ENCODE assay signal across 21 mouse cellular contexts in genomic region chr11:58316344-58316743, GRCm38 (mm10). TPM values are rescaled to one million over a fixed set of nuclear protein-coding genes. Genes with fewer than 3 reads are reported as not detected.
DNase-seq lines count a peak whose midpoint lies in the region; ATAC-seq and TF ChIP-seq lines count a peak whose summit lies in the region.
"Had no signal": no experiment of that assay in that cellular context is flagged by ENCODE, and none has a peak within 500 bp of the region (broad histone marks: within the 10 kb centered on the region; RNA-seq: fewer than 3 reads in every experiment).

No protein-coding gene starts in this region.

- no peaks in the 10 kb centered on the region for H3K27me3 ChIP-seq in hindbrain, embryonic 14.5 days (ENCODE audit: control insufficient read depth, insufficient read depth, low read length)
- H3K27me3 ChIP-seq in hindbrain, embryonic 13.5 days: no peaks in the 10 kb centered on the region
- H3K27me3 ChIP-seq in megakaryocyte, embryonic 14.5 days (replicated peaks): no peaks in the 10 kb centered on the region
- no peaks in the 10 kb centered on the region for H3K27me3 ChIP-seq in liver, embryonic 14.5 days (ENCODE audit: control insufficient read depth, insufficient read depth, low read length)
- H3K27me3 ChIP-seq: hindbrain, embryonic 12.5 days; neural tube, embryonic 15.5 days had no signal

- TF ChIP-seq CTCF in liver, embryonic 14.5 days (IDR thresholded peaks at IDR 0.05; ENCODE audit: low read depth): no peak

- H3K36me3 ChIP-seq in hindbrain, embryonic 14.5 days (replicated peaks; ENCODE audit: control insufficient read depth, insufficient read depth): peaks cover 52% of the 10 kb centered on the region
- H3K36me3 ChIP-seq in hindbrain, embryonic 13.5 days: peaks cover 57% of the 10 kb centered on the region
- peaks cover 97% of the 10 kb centered on the region for H3K36me3 ChIP-seq in megakaryocyte, embryonic 14.5 days (replicated peaks; ENCODE audit: low read length)
- peaks cover 7% of the 10 kb centered on the region for H3K36me3 ChIP-seq in ES-E14 (ENCODE audit: control insufficient read depth, insufficient read depth, low read length, poor library complexity, severe bottlenecking)
- peaks cover 38% of the 10 kb centered on the region for H3K36me3 ChIP-seq in liver, embryonic 14.5 days (replicated peaks; ENCODE audit: control insufficient read depth, insufficient read depth, low read depth)

- 85% methylated on average over 17 of the region's 17 CpGs for WGBS in hindbrain, embryonic 14.5 days
- 82% methylated on average over 17 of the region's 17 CpGs for WGBS in hindbrain, embryonic 13.5 days
- 88% methylated on average over 17 of the region's 17 CpGs for WGBS in liver, embryonic 14.5 days (ENCODE audit: insufficient replicate concordance)

- in situ Hi-C loops in ES-E14 (cut with MboI; ENCODE audit: low sequenced_read_pairs in 2 of 2, unreplicated experiment in 2 of 2): no loop called here

- no peak for DNase-seq in hindbrain, embryonic 14.5 days (ENCODE audit: low spot score)
- DNase-seq in ES-E14 (ENCODE audit: low read depth, low spot score): no peak
- DNase-seq in liver, embryonic 14.5 days (ENCODE audit: low read depth in 3 of 3, low spot score in 3 of 3): no peak
- no peak for DNase-seq in thymus, postnatal 14 days
- DNase-seq in kidney, adult 11 months: no peak
- DNase-seq: adrenal gland, adult 8-10 months; cerebellum, postnatal 36 days; gastrocnemius, postnatal 14 days; lung, adult 18-20 months; retina, postnatal 1 day had no signal

- 0 out of 2 replicates have a peak, but pooled peaks have one; percentile 26 for ATAC-seq in hindbrain, embryonic 14.5 days (ENCODE audit: low FRiP score)
- ATAC-seq in hindbrain, embryonic 13.5 days (ENCODE audit: low FRiP score): no peak
- no peak for ATAC-seq in megakaryocyte, adult 5-6 weeks (ENCODE audit: poor library complexity, severe bottlenecking)
- 0 out of 2 replicates have a peak, but pooled peaks have one; percentile 16 for ATAC-seq in liver, embryonic 14.5 days (ENCODE audit: insufficient read depth)
- ATAC-seq: CD4-positive, CD25-positive, alpha-beta regulatory T cell, adult 4 months had no signal

- H3K9me3 ChIP-seq in hindbrain, embryonic 14.5 days (ENCODE audit: control insufficient read depth, low read length): no peaks in the 10 kb centered on the region
- no peaks in the 10 kb centered on the region for H3K9me3 ChIP-seq in hindbrain, embryonic 13.5 days
- H3K9me3 ChIP-seq in megakaryocyte, embryonic 14.5 days: no peaks in the 10 kb centered on the region
- H3K9me3 ChIP-seq in ES-E14 (ENCODE audit: control insufficient read depth, insufficient read depth, low read depth, low read length): no peaks in the 10 kb centered on the region
- H3K9me3 ChIP-seq in liver, embryonic 14.5 days (ENCODE audit: control insufficient read depth, low read length): no peaks in the 10 kb centered on the region
- H3K9me3 ChIP-seq: hindbrain, embryonic 12.5 days; midbrain, embryonic 12.5 days; neural tube, embryonic 15.5 days had no signal

- H3K27ac ChIP-seq in hindbrain, embryonic 14.5 days: no peak overlapping the region
- no peak overlapping the region for H3K27ac ChIP-seq in hindbrain, embryonic 13.5 days
- no peak overlapping the region for H3K27ac ChIP-seq in ES-E14 (ENCODE audit: insufficient read depth, low read depth, low read length, poor library complexity, severe bottlenecking)
- H3K27ac ChIP-seq in liver, embryonic 14.5 days: no peak overlapping the region
- H3K27ac ChIP-seq: hindbrain, embryonic 12.5 days; midbrain, embryonic 12.5 days; neural tube, embryonic 15.5 days had no signal

- H3K9ac ChIP-seq in hindbrain, embryonic 14.5 days: no peak overlapping the region
- H3K9ac ChIP-seq in hindbrain, embryonic 13.5 days: no peak overlapping the region
- peak overlapping the region; percentile 6; the same call in 1 of the 2 replicates for H3K9ac ChIP-seq in ES-E14 (ENCODE audit: insufficient read depth, low read depth, low read length, poor library complexity, severe bottlenecking)
- no peak overlapping the region for H3K9ac ChIP-seq in liver, embryonic 14.5 days (replicated peaks)
- H3K9ac ChIP-seq: hindbrain, embryonic 12.5 days; midbrain, embryonic 12.5 days; neural tube, embryonic 15.5 days had no signal

- H3K4me2 ChIP-seq in hindbrain, embryonic 14.5 days (replicated peaks): no peak overlapping the region
- no peak overlapping the region for H3K4me2 ChIP-seq in hindbrain, embryonic 13.5 days
- no peak overlapping the region for H3K4me2 ChIP-seq in liver, embryonic 14.5 days (ENCODE audit: low read depth)
- H3K4me2 ChIP-seq: hindbrain, embryonic 12.5 days; midbrain, embryonic 12.5 days; neural tube, embryonic 15.5 days had no signal

- TF ChIP-seq EP300 in liver, embryonic 14.5 days (IDR thresholded peaks at IDR 0.05; ENCODE audit: low read depth): no peak

- H3K4me3 ChIP-seq in hindbrain, embryonic 14.5 days (replicated peaks; ENCODE audit: low read length): no peak overlapping the region
- no peak overlapping the region for H3K4me3 ChIP-seq in hindbrain, embryonic 13.5 days
- H3K4me3 ChIP-seq in megakaryocyte, embryonic 14.5 days (replicated peaks): peak overlapping the region; percentile 51
- peak overlapping the region; percentile 56 to 57; a peak in 3 of 4 replicates for H3K4me3 ChIP-seq in ES-E14 (ENCODE audit: insufficient read depth in 1 of 2, low read depth in 1 of 2, low read length in 2 of 2, poor library complexity in 1 of 2, severe bottlenecking in 1 of 2)
- H3K4me3 ChIP-seq in liver, embryonic 14.5 days (ENCODE audit: insufficient read depth in 1 of 2, low read depth in 2 of 2, low read length in 2 of 2): no peak overlapping the region
- H3K4me3 ChIP-seq: hindbrain, embryonic 12.5 days; midbrain, embryonic 12.5 days; neural tube, embryonic 15.5 days had no signal

- H3K4me1 ChIP-seq in hindbrain, embryonic 14.5 days (replicated peaks; ENCODE audit: control insufficient read depth, insufficient read depth, low read length): no peaks in the 10 kb centered on the region
- peaks cover 4% of the 10 kb centered on the region; the same call in 1 of the 2 replicates for H3K4me1 ChIP-seq in hindbrain, embryonic 13.5 days (replicated peaks)
- peaks cover 82% of the 10 kb centered on the region for H3K4me1 ChIP-seq in megakaryocyte, embryonic 14.5 days
- H3K4me1 ChIP-seq in ES-E14 (ENCODE audit: control insufficient read depth in 2 of 2, insufficient read depth in 2 of 2, low read length in 2 of 2, poor library complexity in 1 of 2): no peaks in the 10 kb centered on the region
- no peaks in the 10 kb centered on the region for H3K4me1 ChIP-seq in liver, embryonic 14.5 days (replicated peaks; ENCODE audit: control insufficient read depth in 2 of 2, insufficient read depth in 2 of 2, low read length in 1 of 2)
- H3K4me1 ChIP-seq: hindbrain, embryonic 12.5 days; midbrain, embryonic 12.5 days had no signal

TF ChIP-seq in ES-E14, 5 proteins besides CTCF, POLR2A, EP300 and RAD21:
- TF ChIP-seq ZNF384 (IDR thresholded peaks at IDR 0.05; ENCODE audit: low read depth, low read length) (no peak), MAFK (IDR thresholded peaks at IDR 0.05; ENCODE audit: insufficient read depth, low read depth, low read length) (no peak), ZC3H11A (IDR thresholded peaks at IDR 0.05; ENCODE audit: borderline replicate concordance, low read depth, low read length) (no peak)

RNA-seq across cellular contexts. Expression of gene Zfp692, which starts 9.5 kb away (rescaled TPM):
- 13.5 and 16.2 TPM in 2 replicates for polyA plus RNA-seq in hindbrain, embryonic 14.5 days (2014; fragmentation: Nextera tagmentation; extraction: Ambion mirVana)
- polyA plus RNA-seq in hindbrain, embryonic 13.5 days (2015; fragmentation: Nextera tagmentation; extraction: Ambion mirVana): 26.7 and 27.1 TPM in 2 replicates
- polyA plus RNA-seq in megakaryocyte, embryonic 14.5 days (2012; ENCODE audit: insufficient read depth, low replicate concordance): 7.7 and 14.6 TPM in 2 replicates
- total RNA-seq in megakaryocyte, adult 5-6 weeks (2015): 5.6 and 9.7 TPM in 2 replicates
- total RNA-seq in megakaryocyte, adult 5-6 weeks (2017): 8.6 and 9.2 TPM in 2 replicates
- 28.0 and 43.2 TPM in 2 replicates for total RNA-seq in ES-E14 (2012; rRNA removed)
- polyA plus RNA-seq in liver, embryonic 14.5 days (2012; rRNA removed): 18.7 and 19.8 TPM in 2 replicates
- polyA plus RNA-seq in liver, embryonic 14.5 days (2014; fragmentation: Nextera tagmentation; extraction: Ambion mirVana): 5.0 and 6.7 TPM in 2 replicates

RNA-seq across cellular contexts. Expression of gene Zfp672, which starts 13.8 kb away (rescaled TPM):
- polyA plus RNA-seq in hindbrain, embryonic 14.5 days (2014; fragmentation: Nextera tagmentation; extraction: Ambion mirVana): 38.3 and 44.3 TPM in 2 replicates
- 38.4 and 40.2 TPM in 2 replicates for polyA plus RNA-seq in hindbrain, embryonic 13.5 days (2015; fragmentation: Nextera tagmentation; extraction: Ambion mirVana)
- 11.6 and 18.5 TPM in 2 replicates for polyA plus RNA-seq in megakaryocyte, embryonic 14.5 days (2012; ENCODE audit: insufficient read depth, low replicate concordance)
- total RNA-seq in megakaryocyte, adult 5-6 weeks (2015): 26.9 and 28.8 TPM in 2 replicates
- total RNA-seq in megakaryocyte, adult 5-6 weeks (2017): 14.7 and 19.2 TPM in 2 replicates
- 9.5 and 11.7 TPM in 2 replicates for total RNA-seq in ES-E14 (2012; rRNA removed)
- 20.3 and 22.2 TPM in 2 replicates for polyA plus RNA-seq in liver, embryonic 14.5 days (2012; rRNA removed)
- 39.1 and 48.6 TPM in 2 replicates for polyA plus RNA-seq in liver, embryonic 14.5 days (2014; fragmentation: Nextera tagmentation; extraction: Ambion mirVana)

RNA-seq across cellular contexts. Expression of gene Sh3bp5l, which starts 14.2 kb away (rescaled TPM):
- 34.3 and 36.5 TPM in 2 replicates for polyA plus RNA-seq in hindbrain, embryonic 14.5 days (2014; fragmentation: Nextera tagmentation; extraction: Ambion mirVana)
- polyA plus RNA-seq in hindbrain, embryonic 13.5 days (2015; fragmentation: Nextera tagmentation; extraction: Ambion mirVana): 48.5 and 49.9 TPM in 2 replicates
- polyA plus RNA-seq in megakaryocyte, embryonic 14.5 days (2012; ENCODE audit: insufficient read depth, low replicate concordance): 2.9 and 15.9 TPM in 2 replicates
- total RNA-seq in megakaryocyte, adult 5-6 weeks (2015): 3.8 and 4.1 TPM in 2 replicates
- 13.6 and 20.5 TPM in 2 replicates for total RNA-seq in megakaryocyte, adult 5-6 weeks (2017)
- total RNA-seq in ES-E14 (2012; rRNA removed): 26.9 and 28.9 TPM in 2 replicates
- 9.0 and 9.1 TPM in 2 replicates for polyA plus RNA-seq in liver, embryonic 14.5 days (2012; rRNA removed)
- 9.1 and 12.4 TPM in 2 replicates for polyA plus RNA-seq in liver, embryonic 14.5 days (2014; fragmentation: Nextera tagmentation; extraction: Ambion mirVana)

RNA-seq across cellular contexts. Expression of gene 4930438A08Rik, which starts 41.7 kb away (rescaled TPM):
- not detected in 2 replicates for polyA plus RNA-seq in hindbrain, embryonic 14.5 days (2014; fragmentation: Nextera tagmentation; extraction: Ambion mirVana)
- 0.08 TPM in 1 of 2 replicates, not detected in the other for polyA plus RNA-seq in hindbrain, embryonic 13.5 days (2015; fragmentation: Nextera tagmentation; extraction: Ambion mirVana)
- polyA plus RNA-seq in megakaryocyte, embryonic 14.5 days (2012; ENCODE audit: insufficient read depth, low replicate concordance): 0.19 TPM in 1 of 2 replicates, not detected in the other
- total RNA-seq in megakaryocyte, adult 5-6 weeks (2015): 12.5 and 18.7 TPM in 2 replicates
- 23.6 and 30.1 TPM in 2 replicates for total RNA-seq in megakaryocyte, adult 5-6 weeks (2017)
- 0.09 TPM in 1 of 2 replicates, not detected in the other for total RNA-seq in ES-E14 (2012; rRNA removed)
- polyA plus RNA-seq in liver, embryonic 14.5 days (2012; rRNA removed): 0.61 and 0.78 TPM in 2 replicates
- 0.99 and 1.0 TPM in 2 replicates for polyA plus RNA-seq in liver, embryonic 14.5 days (2014; fragmentation: Nextera tagmentation; extraction: Ambion mirVana)
- total RNA-seq: adrenal gland, adult 8-10 months; gastrocnemius, postnatal 14 days; layer of hippocampus, adult 8-10 months; left cerebral cortex, postnatal 14 days had no signal
- polyA plus RNA-seq: CD4-positive, CD25-positive, alpha-beta regulatory T cell, adult 4 months; heart, embryonic 14.5 days; kidney, embryonic 14.5 days; neural tube, embryonic 15.5 days had no signal

Comparison
In these comparisons a context has a peak if more than half of its experiments do, and no peak if none do; other contexts are left out.
1. ATAC-seq: peak in hindbrain, embryonic 14.5 days (single experiment) and liver, embryonic 14.5 days (single experiment); none in hindbrain, embryonic 13.5 days (single experiment) and megakaryocyte, adult 5-6 weeks (single experiment).
2. H3K4me3 ChIP-seq: peak in megakaryocyte, embryonic 14.5 days (single experiment) and ES-E14 (2 of 2); none in hindbrain, embryonic 14.5 days (single experiment), hindbrain, embryonic 13.5 days (single experiment) and liver, embryonic 14.5 days (0 of 2).